Mouse (Mus musculus) thymus, adult 2 months (tissue): ENCODE results near the gene Ccm2l.

Source experiments
- CTCF ChIP-seq: fragments of 200-500 bp; IDR thresholded peaks from 2 replicates; pipeline ENCODE4 v1.5.1; 2012; ENCODE audit warnings: mild to moderate bottlenecking, control low read depth, low read length, moderate library complexity, borderline replicate concordance; ENCODE audit not compliant: control insufficient read depth, poor library complexity, insufficient read depth; ENCODE audit errors: extremely low read depth
- POLR2A ChIP-seq: fragments of 200-500 bp; IDR thresholded peaks from 2 replicates; pipeline ENCODE4 v1.6.1; 2012; ENCODE audit warnings: mild to moderate bottlenecking, low read length, control low read depth, moderate library complexity; ENCODE audit not compliant: control insufficient read depth, poor library complexity, insufficient read depth; ENCODE audit errors: extremely low read depth

DNA sequence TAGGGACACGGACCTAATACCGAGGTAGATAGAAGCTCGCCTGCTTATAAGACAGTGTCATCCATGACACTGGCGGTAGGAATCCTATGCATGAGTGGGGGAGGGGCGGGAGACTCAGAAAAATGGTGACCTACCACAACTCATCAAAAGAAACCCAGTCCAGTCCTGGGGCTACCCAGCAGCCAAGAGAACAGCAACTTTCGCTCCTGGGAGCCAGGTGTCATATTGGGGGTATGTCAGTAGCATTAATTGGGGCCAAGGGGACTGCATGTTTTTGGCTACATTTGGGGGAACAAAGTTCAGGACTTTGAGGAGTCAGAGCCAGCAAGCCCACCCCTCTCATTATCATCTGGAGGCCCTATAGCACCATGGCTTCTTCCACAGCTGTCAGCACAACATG is 14.7 kb upstream of the Ccm2l start:
- TF ChIP-seq POLR2A (no peak), CTCF (no peak)
